Mouse (Mus musculus) small intestine, adult 2 months (tissue): ENCODE measurements around the gene Gfra1.

ENCODE experiments used
- CTCF ChIP-seq: fragments of 200-500 bp; IDR thresholded peaks from 2 replicates; pipeline ENCODE4 v1.5.1; 2012; ENCODE audit warnings: low read depth, mild to moderate bottlenecking, control low read depth, inconsistent platforms, low read length, moderate library complexity, mixed read lengths; ENCODE audit not compliant: insufficient replicate concordance, insufficient read length; ENCODE audit errors: extremely low read depth
- POLR2A ChIP-seq: fragments of 200-500 bp; IDR thresholded peaks from 2 replicates; pipeline ENCODE4 v1.6.1; 2012; ENCODE audit warnings: low read depth, mild to moderate bottlenecking, control low read depth, inconsistent platforms, low read length, moderate library complexity

- no peak for TF ChIP-seq POLR2A
- TF ChIP-seq CTCF, result no peak
These were observed 63.9 kb downstream of the Gfra1 start for GRCm38 (mm10) chr19:58391796-58392195.
